24 mouse cellular contexts compared by ENCODE assay signal in genomic region chr2:49957449-49957848, GRCm38 (mm10).
A peak's percentile ranks its signal among the peaks of the same experiment; 100 is the strongest.
DNase-seq lines count a peak whose midpoint lies in the region; ATAC-seq and TF ChIP-seq lines count a peak whose summit lies in the region.
"Had no signal": no experiment of that assay in that cellular context is flagged by ENCODE, and none has a peak within 500 bp of the region (broad histone marks: within the 10 kb centered on the region; RNA-seq: fewer than 3 reads in every experiment).

No protein-coding gene starts in this region.

- no peak overlapping the region for H3K9ac ChIP-seq in kidney, embryonic 14.5 days (ENCODE audit: low read depth, low read length)
- no peak overlapping the region for H3K9ac ChIP-seq in midbrain, embryonic 16.5 days (ENCODE audit: low read depth, low read length)
- H3K9ac ChIP-seq: forebrain, embryonic 12.5 days; heart, embryonic 15.5 days; hindbrain, embryonic 15.5 days; limb, embryonic 13.5 days; liver, embryonic 14.5 days; midbrain, embryonic 15.5 days; neural tube, embryonic 15.5 days had no signal

- H3K4me1 ChIP-seq in kidney, adult 2 months (ENCODE audit: control insufficient read depth, insufficient read depth, low read length): no peaks in the 10 kb centered on the region
- no peaks in the 10 kb centered on the region for H3K4me1 ChIP-seq in kidney, embryonic 14.5 days (ENCODE audit: control insufficient read depth, insufficient read depth, low read length)
- peaks cover 6% of the 10 kb centered on the region for H3K4me1 ChIP-seq in midbrain, embryonic 16.5 days (ENCODE audit: control insufficient read depth, insufficient read depth, low read length)
- H3K4me1 ChIP-seq: limb, embryonic 13.5 days had no signal

- DNase-seq in kidney, adult 2 months: peak; percentile 4
- peak; percentile 19 for DNase-seq in Muller cell, postnatal 12 days (ENCODE audit: inconsistent ontology term)
- peak; percentile 30 to 58 for DNase-seq in adrenal gland, adult 18-20 months (ENCODE audit: low spot score in 2 of 2)
- DNase-seq in adrenal gland, postnatal 4 days (ENCODE audit: low spot score in 2 of 2): peak; percentile 13 to 53
- DNase-seq in urinary bladder, postnatal 36 days (ENCODE audit: low spot score in 2 of 2): no peak
- DNase-seq in thymus, postnatal 10 days (ENCODE audit: low spot score in 2 of 2): no peak
- DNase-seq: cerebellum, adult 11 months; embryo, embryonic 11 days; gastrocnemius, postnatal 14 days; heart, postnatal 4 days; kidney, postnatal 36 days; right cerebral cortex, postnatal 4 days had no signal

- 61% methylated on average over 2 of the region's 2 CpGs for WGBS in kidney, adult 2 months
- 40% methylated on average over 2 of the region's 2 CpGs for WGBS in kidney, embryonic 14.5 days
- 89% methylated on average over 2 of the region's 2 CpGs for WGBS in midbrain, embryonic 16.5 days

- no peak for TF ChIP-seq POLR2A in kidney, adult 2 months (IDR thresholded peaks at IDR 0.05; ENCODE audit: low read depth, low read length)

- no peak overlapping the region for H3K4me3 ChIP-seq in kidney, adult 2 months (ENCODE audit: insufficient read depth, low read depth, low read length)
- no peak overlapping the region for H3K4me3 ChIP-seq in kidney, embryonic 14.5 days (ENCODE audit: low read length)
- H3K4me3 ChIP-seq in midbrain, embryonic 16.5 days (ENCODE audit: low read depth, low read length): no peak overlapping the region
- H3K4me3 ChIP-seq: forebrain, embryonic 12.5 days; heart, embryonic 15.5 days; hindbrain, embryonic 15.5 days; limb, embryonic 13.5 days; midbrain, embryonic 15.5 days; neural tube, embryonic 15.5 days had no signal

- H3K4me2 ChIP-seq in kidney, embryonic 14.5 days (replicated peaks; ENCODE audit: low read depth, low read length): no peak overlapping the region
- no peak overlapping the region for H3K4me2 ChIP-seq in midbrain, embryonic 16.5 days (ENCODE audit: low read length)
- H3K4me2 ChIP-seq: forebrain, embryonic 12.5 days; heart, embryonic 15.5 days; hindbrain, embryonic 15.5 days; limb, embryonic 13.5 days; midbrain, embryonic 15.5 days; neural tube, embryonic 15.5 days had no signal

- no peak overlapping the region for H3K27ac ChIP-seq in kidney, adult 2 months (ENCODE audit: insufficient read depth, low read depth, low read length)
- H3K27ac ChIP-seq in kidney, embryonic 14.5 days (ENCODE audit: low read depth, low read length): no peak overlapping the region
- no peak overlapping the region for H3K27ac ChIP-seq in midbrain, embryonic 16.5 days (ENCODE audit: low read length)
- H3K27ac ChIP-seq: forebrain, embryonic 12.5 days; heart, embryonic 15.5 days; hindbrain, embryonic 15.5 days; limb, embryonic 13.5 days; liver, embryonic 14.5 days; midbrain, embryonic 15.5 days; neural tube, embryonic 15.5 days; stomach, postnatal 0 days had no signal

- no peaks in the 10 kb centered on the region for H3K9me3 ChIP-seq in kidney, embryonic 14.5 days (ENCODE audit: control insufficient read depth, low read length)
- no peaks in the 10 kb centered on the region for H3K9me3 ChIP-seq in midbrain, embryonic 16.5 days (replicated peaks; ENCODE audit: control insufficient read depth, low read length, poor library complexity, severe bottlenecking)
- H3K9me3 ChIP-seq: forebrain, embryonic 12.5 days; heart, embryonic 15.5 days; hindbrain, embryonic 15.5 days; limb, embryonic 13.5 days; midbrain, embryonic 15.5 days; neural tube, embryonic 15.5 days had no signal

- TF ChIP-seq CTCF in kidney, adult 2 months (conservative IDR thresholded peaks at IDR 0.05; ENCODE audit: insufficient read depth, insufficient read length, low read depth, low read length): no peak

- no peaks in the 10 kb centered on the region for H3K27me3 ChIP-seq in kidney, adult 2 months (replicated peaks; ENCODE audit: control insufficient read depth, insufficient read depth, low read length)
- H3K27me3 ChIP-seq in kidney, embryonic 14.5 days (ENCODE audit: control insufficient read depth, insufficient read depth, low read length): no peaks in the 10 kb centered on the region
- no peaks in the 10 kb centered on the region for H3K27me3 ChIP-seq in midbrain, embryonic 16.5 days (ENCODE audit: control insufficient read depth, insufficient read depth, low read depth, low read length)
- H3K27me3 ChIP-seq: forebrain, embryonic 12.5 days; heart, embryonic 15.5 days; hindbrain, embryonic 15.5 days; limb, embryonic 13.5 days; midbrain, embryonic 15.5 days; neural tube, embryonic 15.5 days had no signal

- no peak for ATAC-seq in kidney, embryonic 14.5 days (ENCODE audit: low FRiP score, low TSS enrichment)
- ATAC-seq in midbrain, embryonic 16.5 days: no peak
- ATAC-seq: intestine, embryonic 16.5 days; lung, postnatal 0 days; midbrain, embryonic 15.5 days had no signal

- H3K36me3 ChIP-seq in kidney, adult 2 months (ENCODE audit: control insufficient read depth, insufficient read depth, low read length): no peaks in the 10 kb centered on the region
- no peaks in the 10 kb centered on the region for H3K36me3 ChIP-seq in kidney, embryonic 14.5 days (ENCODE audit: control insufficient read depth, insufficient read depth, low read length)
- no peaks in the 10 kb centered on the region for H3K36me3 ChIP-seq in midbrain, embryonic 16.5 days (ENCODE audit: control insufficient read depth, insufficient read depth, low read length)
- H3K36me3 ChIP-seq: forebrain, embryonic 12.5 days; heart, embryonic 15.5 days; hindbrain, embryonic 15.5 days; limb, embryonic 13.5 days; midbrain, embryonic 15.5 days; neural tube, embryonic 15.5 days had no signal

Comparison
In these comparisons a context has a peak if more than half of its experiments do, and no peak if none do; other contexts are left out.
1. DNase-seq: peak in kidney, adult 2 months (single experiment), Muller cell, postnatal 12 days (single experiment), adrenal gland, adult 18-20 months (2 of 2) and adrenal gland, postnatal 4 days (2 of 2); none in urinary bladder, postnatal 36 days (0 of 2) and thymus, postnatal 10 days (0 of 2).